Mouse (Mus musculus) testis, postnatal 14 days (tissue): ENCODE measurements around the gene Edaradd.

Experiments
- DNase-seq: peaks from one replicate; pipeline ENCODE4 v3.0.0; 2021; ENCODE audit warnings: low spot score

Edaradd gene

DNA sequence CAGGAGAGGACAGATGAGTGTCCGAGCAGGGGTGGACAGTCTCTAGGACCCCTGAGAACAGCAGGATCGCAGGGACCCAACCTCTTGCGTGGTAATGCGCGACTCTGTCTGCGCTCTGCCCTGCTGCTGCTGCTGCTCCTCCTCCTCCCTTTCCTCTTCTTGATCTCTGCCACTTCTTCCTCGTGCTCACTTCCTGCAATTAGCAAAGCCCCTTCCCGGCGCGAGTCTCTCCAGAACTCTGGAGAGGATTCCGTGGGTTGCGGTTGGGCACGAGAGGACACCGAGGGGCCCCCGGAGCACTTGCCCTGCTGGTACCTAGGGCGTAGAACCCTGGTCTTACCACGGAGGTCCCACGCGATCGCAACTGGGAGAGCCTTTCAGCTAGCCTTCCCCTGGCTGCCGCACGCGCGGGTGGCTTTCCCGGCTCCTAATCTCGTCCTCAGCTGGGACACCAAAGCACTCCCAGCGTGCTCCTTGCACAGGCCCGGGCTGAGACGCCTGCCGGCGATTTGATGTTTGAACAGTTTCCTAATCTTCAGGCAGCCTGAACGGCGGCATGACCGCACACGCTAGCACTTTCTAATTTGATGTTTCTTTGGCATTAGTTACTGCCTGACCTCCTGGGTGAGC lies at the start of gene Edaradd:
Gene Edaradd, minus strand, starts transcription at position 484 of the 630 bp plus-strand sequence.
- peak; percentile 49 for DNase-seq

- no peak for DNase-seq
These were observed 49.5 kb upstream of the Edaradd start for GRCm38 (mm10) chr13:12569741-12570140.

DNA sequence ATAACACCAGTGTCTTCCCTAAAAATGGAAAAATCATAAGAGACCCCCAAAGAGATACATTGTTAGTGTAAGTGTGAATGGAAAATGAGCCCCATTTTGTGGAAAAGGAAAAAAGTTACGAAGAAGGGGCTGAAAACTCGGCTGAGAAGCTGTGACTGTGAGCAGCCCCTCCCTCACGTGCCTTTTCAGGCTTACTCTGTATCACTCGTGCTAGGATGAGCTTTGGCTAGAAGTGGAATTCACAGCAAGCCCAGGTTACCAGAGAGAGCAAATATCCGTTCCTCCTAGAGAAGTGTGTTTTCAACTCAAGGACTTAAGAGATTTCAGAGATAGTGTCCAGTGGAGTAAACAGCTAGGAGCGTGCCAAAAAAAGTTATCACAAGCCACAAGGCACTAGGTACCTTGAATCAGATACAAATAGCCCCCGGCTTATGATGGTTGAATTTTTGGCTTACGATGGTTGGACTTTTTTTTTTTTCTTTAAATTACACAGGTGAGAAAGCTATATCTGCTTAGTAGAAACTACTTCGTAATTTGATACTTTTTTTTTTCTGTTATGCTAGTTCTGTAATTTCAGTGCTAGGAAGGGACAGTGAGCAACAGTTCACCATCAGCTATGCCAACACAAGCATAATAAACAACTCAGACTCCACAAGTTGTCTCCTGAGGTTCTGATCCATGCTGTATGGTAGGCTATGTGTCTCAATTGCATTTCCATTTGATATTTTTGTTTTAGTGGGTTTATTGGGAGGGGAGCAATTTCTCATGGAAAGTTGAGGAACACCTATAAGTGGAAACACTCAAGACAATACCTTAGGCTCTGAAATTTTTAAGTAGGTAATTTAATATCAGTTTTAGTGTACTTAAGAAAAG lies 48.6 kb upstream of the Edaradd start:
- no peak for DNase-seq

DNA sequence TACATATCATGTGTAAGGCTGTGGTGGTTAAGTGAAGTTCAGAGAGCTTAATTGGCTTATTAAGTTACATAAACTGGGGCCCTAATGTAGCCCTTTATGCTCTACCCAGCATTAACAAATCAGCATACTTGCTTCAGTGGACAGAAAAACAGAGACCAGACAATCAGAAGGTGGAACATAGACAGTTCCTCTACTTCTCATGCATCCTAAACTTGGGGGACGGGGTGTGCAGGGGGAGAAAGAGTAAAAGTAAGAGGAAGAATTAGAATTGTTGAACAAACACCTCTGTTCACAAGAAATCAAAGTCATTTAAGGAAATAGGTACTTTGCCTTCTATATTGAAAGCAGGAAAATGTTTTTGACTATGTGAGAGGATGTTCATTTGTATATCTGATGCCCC lies 47.7 kb upstream of the Edaradd start:
- DNase-seq, result no peak

- peak; percentile 98 for DNase-seq
These were observed 45.6 kb upstream of the Edaradd start, which contains the start of gene Ero1lb for GRCm38 (mm10) chr13:12565621-12566390. Gene Ero1lb (plus strand): TSS chr13:12565874.

- no peak for DNase-seq
These were observed 42.0 kb upstream of the Edaradd start for GRCm38 (mm10) chr13:12562256-12562655.

GRCm38 (mm10) chr13:12561729-12562128 lies 41.5 kb upstream of the Edaradd start:
- DNase-seq, result no peak

GRCm38 (mm10) chr13:12559462-12560120 lies 39.4 kb upstream of the Edaradd start:
- DNase-seq, result no peak

- no peak for DNase-seq
These were observed 38.8 kb upstream of the Edaradd start for GRCm38 (mm10) chr13:12559044-12559443.

GRCm38 (mm10) chr13:12554211-12554610 lies 34.0 kb upstream of the Edaradd start:
- no peak for DNase-seq

DNA sequence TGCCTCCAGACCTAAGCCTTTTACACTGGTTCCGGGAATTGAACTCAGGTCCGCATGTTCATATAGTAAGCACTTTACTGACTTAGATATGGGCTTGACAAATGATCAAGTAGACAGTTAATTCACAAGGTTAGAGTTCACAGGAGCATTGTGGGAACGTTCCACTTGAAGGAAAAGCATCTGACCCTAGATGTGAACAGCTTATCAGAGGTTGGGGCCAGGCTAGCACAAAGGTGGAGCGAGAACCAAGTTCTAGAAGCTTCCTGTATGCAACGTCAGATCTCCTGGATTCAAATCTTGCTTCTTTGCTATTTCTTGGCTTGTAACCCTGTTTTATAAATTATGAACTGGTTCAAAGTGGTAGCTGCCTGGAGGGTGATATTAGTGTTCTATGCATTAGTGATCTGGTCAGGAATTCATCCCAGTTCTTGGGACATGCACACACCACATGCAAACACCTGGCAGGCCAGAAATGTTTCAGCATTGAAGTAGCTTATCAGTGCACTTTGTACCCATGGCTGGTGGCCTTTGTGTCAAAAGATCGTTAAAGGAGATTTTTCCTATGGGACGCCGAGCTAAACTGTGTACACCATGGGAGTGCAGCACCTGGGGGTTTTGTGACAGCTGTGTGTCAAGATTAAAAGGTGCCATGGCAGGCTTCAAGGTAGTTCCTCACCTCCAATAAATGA lies 23.8 kb upstream of the Edaradd start:
- no peak for DNase-seq

GRCm38 (mm10) chr13:12543246-12543645 lies 23.0 kb upstream of the Edaradd start:
- DNase-seq, result no peak

- DNase-seq, result peak; percentile 53
These were observed 22.1 kb upstream of the Edaradd start for GRCm38 (mm10) chr13:12542006-12542981.

DNA sequence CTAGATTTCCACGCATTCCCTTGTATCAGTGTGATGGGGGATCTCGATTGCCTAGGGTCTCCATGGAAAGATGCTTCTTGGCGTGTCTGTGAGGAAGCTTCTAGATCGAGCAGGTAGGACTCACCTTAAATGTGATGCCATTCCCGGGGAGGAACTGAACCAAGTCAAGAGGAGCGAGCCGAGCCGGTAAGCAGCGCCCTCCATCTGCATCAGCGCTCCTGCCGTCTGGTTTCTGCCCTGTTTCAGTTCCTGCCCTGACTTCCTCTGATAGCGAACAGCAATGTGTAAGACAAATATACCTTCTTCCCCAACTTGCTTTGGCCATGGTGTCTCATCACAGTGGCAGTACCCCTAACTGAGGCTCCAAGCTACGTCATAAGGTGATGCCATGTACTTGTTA lies 19.9 kb upstream of the Edaradd start:
- DNase-seq, result no peak

DNA sequence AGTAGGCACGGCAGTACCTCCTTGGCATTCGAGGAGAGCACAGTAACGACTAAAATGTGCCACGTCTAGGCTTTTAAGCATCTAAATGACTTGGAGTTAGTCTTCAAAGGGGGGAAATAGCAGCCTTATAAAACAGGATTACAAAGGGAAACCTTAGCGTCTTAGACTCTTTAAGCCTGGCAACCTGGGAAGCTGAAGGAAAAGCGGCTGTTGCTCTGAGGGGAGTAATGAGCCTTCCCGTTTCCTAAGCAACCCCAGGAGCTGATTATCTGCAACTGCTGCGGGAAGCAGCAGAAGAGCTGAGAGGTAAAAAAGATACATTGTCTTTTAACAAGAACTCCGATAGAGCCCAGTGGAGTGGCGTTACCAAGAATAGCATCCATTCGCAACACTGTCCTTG lies 19.5 kb upstream of the Edaradd start:
- DNase-seq, result peak; percentile 78

DNA sequence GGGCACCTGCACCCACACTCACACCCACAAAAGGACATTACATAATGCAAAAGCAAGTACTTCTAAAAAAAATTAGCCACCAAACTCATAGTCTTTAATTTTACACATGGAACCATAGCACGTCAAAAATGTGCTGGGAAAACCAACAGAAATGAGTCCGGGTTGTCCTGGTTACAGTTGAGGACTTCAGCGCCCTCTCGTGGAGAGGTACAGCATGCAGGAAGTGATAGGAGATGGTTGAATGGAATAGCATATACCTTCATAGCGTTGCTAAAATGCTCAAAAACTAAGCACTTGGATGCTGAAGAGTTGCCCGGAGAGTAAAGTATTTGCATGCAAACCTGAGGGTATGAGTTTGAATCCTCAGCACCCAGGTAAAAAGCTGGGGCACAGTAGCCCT lies 17.7 kb upstream of the Edaradd start:
- no peak for DNase-seq

GRCm38 (mm10) chr13:12534628-12535027 lies 14.4 kb upstream of the Edaradd start:
- no peak for DNase-seq

GRCm38 (mm10) chr13:12525678-12526077 lies 5.4 kb upstream of the Edaradd start:
- no peak for DNase-seq

DNA sequence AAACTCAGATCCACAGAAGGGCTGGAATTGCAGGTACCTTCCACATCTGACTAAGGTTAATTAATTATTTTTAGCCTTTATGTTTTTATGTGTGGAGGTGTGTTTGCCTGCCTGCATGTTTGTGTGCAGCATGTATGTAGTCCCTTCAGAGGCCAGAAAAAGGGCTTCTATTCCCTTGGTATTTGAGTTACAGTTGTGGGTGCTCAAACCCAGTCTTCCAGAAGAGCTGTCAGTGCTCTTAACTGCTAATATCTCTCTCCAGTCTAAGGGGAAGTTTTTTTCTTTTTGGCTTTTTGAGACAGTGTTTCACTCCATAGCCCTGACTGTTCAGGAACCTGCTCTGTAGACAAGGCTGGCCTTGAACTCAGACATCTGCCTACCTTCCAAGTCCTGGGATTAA lies 2.1 kb upstream of the Edaradd start:
- DNase-seq, result no peak

DNA sequence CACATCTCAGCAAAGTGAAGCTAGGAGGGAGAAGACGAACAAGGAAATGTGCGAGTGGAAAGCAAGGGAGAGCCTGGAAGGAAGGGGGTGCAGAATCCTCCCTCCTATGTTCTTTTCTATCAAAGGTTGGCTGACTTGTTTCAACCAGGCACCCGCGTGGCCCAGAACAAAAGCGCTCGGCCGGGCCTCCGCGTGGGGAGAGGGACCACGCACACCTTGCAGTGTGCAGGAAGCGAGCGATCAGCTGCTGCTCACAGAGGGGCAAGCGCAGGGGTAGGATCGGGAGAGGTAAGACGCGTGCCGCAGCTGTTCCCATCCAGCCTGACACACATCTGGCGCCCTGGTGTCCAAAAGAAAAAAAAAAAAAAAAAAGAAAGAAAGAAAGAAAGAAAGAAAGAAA lies 867 bp downstream of the Edaradd start:
- DNase-seq, result peak; percentile 37
